24 mouse cellular contexts compared by ENCODE assay signal in the genomic region with DNA sequence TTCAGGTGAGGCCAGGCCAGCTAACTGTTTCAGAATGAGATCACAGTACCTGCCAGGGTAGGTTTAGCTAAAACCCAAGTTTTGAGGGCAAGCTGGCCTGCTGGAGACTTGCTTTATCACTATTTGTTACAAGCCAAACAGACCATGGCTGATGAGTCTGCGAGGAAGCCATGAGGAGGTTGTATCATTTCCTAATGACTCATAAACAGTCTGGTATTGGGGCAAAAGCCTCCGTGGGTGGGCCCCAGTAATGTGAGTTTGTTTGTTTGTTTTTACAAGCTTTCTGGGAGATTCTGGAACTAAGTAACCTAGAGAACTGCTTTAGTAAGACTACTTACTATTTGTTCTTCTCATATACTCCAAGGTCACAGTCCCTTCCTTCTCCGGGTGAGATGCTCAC.
DNase-seq lines count a peak whose midpoint lies in the region; ATAC-seq and TF ChIP-seq lines count a peak whose summit lies in the region.
"Had no signal": no experiment of that assay in that cellular context is flagged by ENCODE, and none has a peak within 500 bp of the region (broad histone marks: within the 10 kb centered on the region; RNA-seq: fewer than 3 reads in every experiment).

No protein-coding gene starts in this region.

- no peaks in the 10 kb centered on the region for H3K4me1 ChIP-seq in kidney, postnatal 0 days (replicated peaks; ENCODE audit: insufficient read depth, low read length)
- H3K4me1 ChIP-seq in embryonic fibroblast, embryonic 13.5 days (ENCODE audit: control insufficient read depth, insufficient read depth, low read length) = peaks cover 7% of the 10 kb centered on the region; the same call in 1 of the 2 replicates
- no peaks in the 10 kb centered on the region for H3K4me1 ChIP-seq in midbrain, embryonic 13.5 days (replicated peaks)
- H3K4me1 ChIP-seq: embryonic facial prominence, embryonic 15.5 days; forebrain, embryonic 12.5 days; heart, embryonic 15.5 days; hindbrain, embryonic 10.5 days had no signal

- TF ChIP-seq POLR2A in embryonic fibroblast, embryonic 13.5 days (IDR thresholded peaks at IDR 0.05; ENCODE audit: low read depth, low read length) = no peak

- no peaks in the 10 kb centered on the region for H3K9me3 ChIP-seq in kidney, postnatal 0 days (replicated peaks; ENCODE audit: low read length)
- H3K9me3 ChIP-seq in midbrain, embryonic 13.5 days = no peaks in the 10 kb centered on the region
- H3K9me3 ChIP-seq: embryonic facial prominence, embryonic 15.5 days; forebrain, embryonic 12.5 days; G1E; heart, embryonic 15.5 days; hindbrain, embryonic 10.5 days had no signal

- no peak overlapping the region for H3K4me3 ChIP-seq in kidney, postnatal 0 days (replicated peaks; ENCODE audit: low read depth, low read length)
- no peak overlapping the region for H3K4me3 ChIP-seq in embryonic fibroblast, embryonic 13.5 days (ENCODE audit: insufficient read depth, low read length)
- H3K4me3 ChIP-seq in midbrain, embryonic 13.5 days (replicated peaks) = no peak overlapping the region
- H3K4me3 ChIP-seq: embryonic facial prominence, embryonic 15.5 days; forebrain, embryonic 12.5 days; heart, adult 2 months; heart, embryonic 15.5 days; hindbrain, embryonic 10.5 days had no signal

- no peak overlapping the region for H3K9ac ChIP-seq in kidney, postnatal 0 days (ENCODE audit: low read depth, low read length)
- no peak overlapping the region for H3K9ac ChIP-seq in midbrain, embryonic 13.5 days (replicated peaks)
- H3K9ac ChIP-seq: embryonic facial prominence, embryonic 15.5 days; forebrain, embryonic 12.5 days; heart, embryonic 15.5 days; hindbrain, embryonic 14.5 days had no signal

- no peaks in the 10 kb centered on the region for H3K27me3 ChIP-seq in kidney, postnatal 0 days (ENCODE audit: insufficient read depth, low read length)
- H3K27me3 ChIP-seq in midbrain, embryonic 13.5 days = no peaks in the 10 kb centered on the region
- H3K27me3 ChIP-seq: embryonic facial prominence, embryonic 15.5 days; forebrain, embryonic 12.5 days; heart, embryonic 15.5 days had no signal

- no peak for ATAC-seq in kidney, postnatal 0 days (replicated peaks; ENCODE audit: low FRiP score, low read depth)
- no peak for ATAC-seq in midbrain, embryonic 13.5 days
- ATAC-seq: CD4-positive, CD25-positive, alpha-beta regulatory T cell, adult 4 months; forebrain, embryonic 16.5 days had no signal

- 33% methylated on average over 3 of the region's 3 CpGs for WGBS in kidney, postnatal 0 days
- WGBS in midbrain, embryonic 13.5 days = 89% methylated on average over 3 of the region's 3 CpGs

- no peak for TF ChIP-seq CTCF in kidney, postnatal 0 days (IDR thresholded peaks at IDR 0.05; ENCODE audit: low read depth)
- no peak for TF ChIP-seq CTCF in embryonic fibroblast, embryonic 13.5 days (IDR thresholded peaks at IDR 0.05; ENCODE audit: borderline replicate concordance, insufficient read depth, low read length)

- H3K36me3 ChIP-seq in kidney, postnatal 0 days (ENCODE audit: insufficient read depth, low read length) = no peaks in the 10 kb centered on the region
- H3K36me3 ChIP-seq in midbrain, embryonic 13.5 days = no peaks in the 10 kb centered on the region
- H3K36me3 ChIP-seq: embryonic facial prominence, embryonic 15.5 days; forebrain, embryonic 12.5 days; G1E; heart, embryonic 15.5 days; hindbrain, embryonic 10.5 days had no signal

- DNase-seq in kidney, postnatal 0 days (ENCODE audit: low spot score) = peak; percentile 35
- DNase-seq in kidney, adult 18-20 months = no peak
- peak; percentile 79 for DNase-seq in Muller cell, postnatal 12 days (ENCODE audit: inconsistent ontology term)
- DNase-seq in layer of hippocampus, adult 18-20 months (ENCODE audit: low spot score in 2 of 2) = no peak
- no peak for DNase-seq in urinary bladder, postnatal 14 days (ENCODE audit: low spot score)
- DNase-seq: adrenal gland, postnatal 10 days; cerebellum, adult 11 months; cerebellum, adult 8-10 months; cerebellum, postnatal 14 days; embryo, embryonic 11 days; gastrocnemius, postnatal 10 days; heart, adult 2 months; heart, postnatal 14 days had no signal

- H3K27ac ChIP-seq in kidney, postnatal 0 days = no peak overlapping the region
- H3K27ac ChIP-seq in embryonic fibroblast, embryonic 13.5 days (ENCODE audit: insufficient read depth, low read length) = peak overlapping the region; percentile 20; the same call in 1 of the 2 replicates
- H3K27ac ChIP-seq in midbrain, embryonic 13.5 days = no peak overlapping the region
- H3K27ac ChIP-seq: embryonic facial prominence, embryonic 15.5 days; forebrain, embryonic 12.5 days; heart, adult 2 months; heart, embryonic 15.5 days; hindbrain, embryonic 10.5 days; hindbrain, embryonic 14.5 days had no signal

- no peak overlapping the region for H3K4me2 ChIP-seq in kidney, postnatal 0 days (ENCODE audit: low read length)
- no peak overlapping the region for H3K4me2 ChIP-seq in midbrain, embryonic 13.5 days (replicated peaks)
- H3K4me2 ChIP-seq: embryonic facial prominence, embryonic 15.5 days; forebrain, embryonic 12.5 days; heart, embryonic 11.5 days; heart, embryonic 15.5 days; hindbrain, embryonic 14.5 days had no signal

Comparison
In these comparisons a context has a peak if more than half of its experiments do, and no peak if none do; other contexts are left out.
1. DNase-seq: peak in kidney, postnatal 0 days (single experiment) and Muller cell, postnatal 12 days (single experiment); none in kidney, adult 18-20 months (single experiment), layer of hippocampus, adult 18-20 months (0 of 2) and urinary bladder, postnatal 14 days (single experiment).